Mouse (Mus musculus) frontal cortex, postnatal 10 days (tissue): ENCODE measurements around the gene Olfr1404.
"Not testable (repeated sequence)": the region's sequence is repeated elsewhere in the genome, so short reads cannot be mapped to it uniquely, and the experiment has no call there.

Experiments
- DNase-seq, 2 experiments: peaks; one replicate each; pipeline ENCODE4 v3.0.0; 2022; ENCODE audit warnings: low spot score in 2 of 2, mixed read lengths in 1 of 2

The Olfr1404 gene

DNA sequence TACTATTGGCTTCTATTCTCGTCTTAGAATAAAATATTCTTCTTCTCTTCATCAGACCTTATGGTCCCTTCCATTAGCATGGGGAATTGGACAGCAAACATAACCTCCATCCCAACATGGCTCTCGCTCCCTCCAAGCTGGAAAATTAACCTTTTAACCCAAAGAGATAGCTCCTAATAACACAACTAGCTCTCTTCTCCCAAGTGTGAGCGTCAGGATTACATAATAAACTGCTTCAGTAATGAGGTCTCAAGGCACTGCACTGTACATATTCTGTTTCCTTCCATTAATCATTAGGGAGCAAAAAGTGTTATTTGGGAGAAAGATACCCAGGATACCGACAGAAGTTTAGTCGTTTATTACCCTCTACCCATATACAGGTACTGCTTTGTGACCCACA lies at the start of gene Olfr1404:
Gene Olfr1404, plus strand, starts transcription at position 301 of the 400 bp plus-strand sequence.
- no peak for DNase-seq

DNA sequence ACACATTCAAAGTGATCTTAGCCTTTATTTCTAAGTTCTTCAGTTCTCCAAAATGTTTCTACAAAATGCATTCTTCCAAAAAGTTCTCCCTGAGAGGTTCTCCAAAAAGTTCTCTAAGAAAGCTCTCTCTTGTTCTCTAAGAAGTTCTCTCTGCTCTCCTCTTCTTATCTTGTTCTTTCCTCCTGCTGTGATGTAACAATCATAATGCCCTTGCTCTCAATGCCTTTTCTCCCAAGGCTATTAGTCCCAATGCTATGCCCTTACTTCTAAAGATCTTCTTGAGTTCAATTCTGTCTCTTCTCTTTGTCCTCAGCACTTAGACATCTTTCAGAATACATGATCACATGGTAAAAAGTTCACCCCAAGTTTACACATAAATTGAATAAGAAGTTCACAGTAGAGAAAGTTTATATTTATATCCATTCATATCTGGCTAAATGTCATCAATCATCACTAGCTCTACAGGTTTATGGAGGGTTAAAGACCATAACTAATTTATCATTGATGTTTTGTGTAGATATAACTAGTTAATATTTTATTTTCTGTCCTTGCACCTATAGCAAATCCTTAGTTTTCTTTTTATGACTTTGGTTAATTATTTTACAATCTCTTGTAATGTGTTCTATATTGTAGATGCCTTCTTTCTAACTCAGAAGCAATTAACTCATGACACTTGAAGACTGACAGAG lies 37.9 kb upstream of the Olfr1404 start:
- no peak for DNase-seq

DNA sequence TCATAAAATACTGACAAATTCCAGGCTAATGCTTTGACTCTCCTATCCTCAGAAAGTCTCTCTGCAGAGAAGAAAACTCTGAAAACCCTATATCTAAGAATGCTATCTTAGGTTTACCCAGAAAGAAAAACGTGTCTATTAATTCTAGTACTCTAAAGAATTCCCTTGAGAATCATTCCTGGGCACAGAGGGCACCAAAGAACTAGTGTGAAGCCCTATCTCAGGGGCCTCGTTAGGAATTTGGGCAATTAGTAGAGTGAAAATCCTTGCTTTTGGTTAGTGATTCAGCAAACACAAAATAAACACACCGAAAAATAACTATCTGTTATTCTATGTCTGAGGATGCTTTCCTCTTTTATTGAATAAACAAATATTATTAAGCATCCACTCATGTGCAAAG lies 21.7 kb upstream of the Olfr1404 start, which contains the start of gene Olfr1406:
Gene Olfr1406, minus strand, starts transcription at position 101 of the 400 bp plus-strand sequence.
- no peak for DNase-seq

DNA sequence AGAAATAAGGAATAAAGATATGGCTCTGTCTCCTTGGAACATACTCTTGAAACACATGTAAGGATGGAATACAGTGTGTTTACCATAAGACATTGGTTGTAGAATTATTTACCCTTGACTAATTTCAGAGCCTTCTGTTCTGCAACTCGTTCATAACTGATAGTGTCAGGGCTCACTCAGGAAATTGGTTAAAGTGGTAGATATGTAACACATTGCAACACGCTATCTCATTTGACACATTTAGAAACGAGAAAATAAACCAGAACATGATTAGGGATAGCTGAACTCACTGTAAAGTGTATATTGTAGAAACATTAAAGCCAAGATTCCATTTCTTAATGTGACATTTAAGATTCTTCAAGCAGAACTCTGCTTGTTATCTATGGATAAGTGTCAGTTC lies 20.1 kb upstream of the Olfr1404 start:
- no peak for DNase-seq

DNA sequence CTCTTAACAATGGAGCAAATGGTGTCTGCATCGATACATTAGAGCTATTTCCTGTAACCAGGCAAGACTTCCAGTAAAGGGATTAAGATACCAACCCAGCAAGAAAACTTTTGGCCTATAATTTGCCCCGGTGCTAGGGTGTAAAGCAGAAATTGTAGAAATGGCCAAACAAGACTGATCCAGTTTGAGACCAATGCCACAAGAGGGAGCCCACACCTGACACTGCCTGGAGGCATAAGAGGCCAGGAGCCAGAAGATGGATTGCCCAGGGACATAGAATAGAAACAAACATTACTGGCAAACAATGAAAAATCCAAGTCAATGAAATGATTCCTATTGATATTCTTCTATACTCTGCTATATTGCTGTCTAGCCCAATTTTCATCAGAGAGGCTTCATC lies 15.8 kb upstream of the Olfr1404 start:
- DNase-seq, result no peak

DNA sequence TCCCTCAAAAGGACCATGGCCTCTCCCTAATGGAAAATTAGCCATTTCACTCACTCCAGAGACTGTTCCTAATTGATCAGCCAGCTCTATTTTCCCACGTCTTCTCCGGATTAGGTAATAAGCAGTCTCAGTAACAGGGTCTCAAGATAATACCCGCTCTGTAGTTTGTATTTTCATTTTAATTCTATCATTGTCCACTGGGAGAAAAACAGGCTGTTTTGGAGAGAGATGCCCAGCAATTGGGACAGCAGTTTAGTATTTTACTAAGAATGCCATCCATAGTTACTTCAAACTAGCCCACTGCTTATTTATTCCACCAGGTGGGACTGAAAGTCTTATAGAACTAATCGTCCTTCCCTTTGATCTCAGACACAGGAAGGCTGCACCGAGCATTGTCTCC lies 14.7 kb upstream of the Olfr1404 start, which contains the start of gene Olfr218:
Gene Olfr218, plus strand, starts transcription at position 301 of the 400 bp plus-strand sequence.
- no peak for DNase-seq

DNA sequence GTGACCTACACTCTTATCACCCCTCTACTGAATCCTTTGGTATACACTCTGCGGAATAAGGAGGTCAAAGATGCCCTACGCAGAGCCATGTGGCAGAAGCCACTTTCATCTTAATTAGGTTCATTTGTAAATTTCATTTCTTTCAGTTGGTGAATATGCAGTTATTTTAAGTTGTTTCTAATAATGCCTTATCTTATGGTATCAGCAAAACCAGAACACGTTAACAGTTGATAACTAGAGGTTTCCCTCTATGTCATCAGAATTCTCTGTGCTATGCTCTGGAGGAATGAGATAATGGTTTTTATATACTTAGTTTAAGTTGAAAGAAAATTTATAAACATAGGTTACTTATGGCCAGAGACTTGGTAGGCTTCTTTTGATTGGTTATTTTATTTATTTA lies 4.3 kb downstream of the Olfr1404 start:
- DNase-seq, result no peak

DNA sequence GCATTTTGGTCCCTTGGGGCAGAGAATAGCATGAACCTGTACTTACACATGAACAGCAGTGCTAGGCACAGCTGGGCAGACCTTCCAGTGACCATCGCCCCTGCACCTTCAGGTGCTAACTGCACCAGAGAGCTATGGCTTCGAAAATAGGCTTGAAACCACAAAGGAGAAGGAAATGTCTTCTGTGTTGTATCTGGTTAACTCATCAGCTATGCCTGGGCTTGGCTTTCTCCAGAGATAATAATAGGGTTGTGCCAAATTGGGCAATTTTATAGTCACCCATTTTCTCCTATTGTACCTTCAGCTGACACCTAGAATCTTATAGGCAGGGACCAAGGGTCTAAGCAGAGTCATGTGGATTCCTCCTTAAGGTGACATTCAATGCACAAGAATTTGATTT lies 14.9 kb downstream of the Olfr1404 start, which contains the start of gene Fcer1a:
Gene Fcer1a, minus strand, starts transcription at position 134 of the 400 bp plus-strand sequence.
- DNase-seq, result no peak

DNA sequence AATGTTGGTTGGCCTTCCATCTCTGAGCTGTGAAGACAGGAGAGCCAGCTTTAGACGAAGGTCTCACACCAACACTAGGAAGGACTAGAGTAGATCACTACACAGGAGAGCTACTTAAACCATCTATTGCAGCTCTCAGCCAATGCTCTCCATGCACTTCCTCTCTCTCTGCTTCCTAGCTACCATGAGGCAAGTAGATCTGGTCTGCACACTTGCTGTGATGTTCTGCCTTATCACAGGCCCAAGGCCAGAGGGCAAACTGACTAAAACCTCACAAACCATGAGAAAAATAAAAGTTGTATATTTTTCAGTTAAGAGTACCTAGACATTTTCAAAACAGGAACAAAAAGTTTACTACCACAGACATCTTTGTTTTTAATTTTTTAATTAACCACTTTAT lies 24.8 kb downstream of the Olfr1404 start:
- not testable (repeated sequence) for DNase-seq

DNA sequence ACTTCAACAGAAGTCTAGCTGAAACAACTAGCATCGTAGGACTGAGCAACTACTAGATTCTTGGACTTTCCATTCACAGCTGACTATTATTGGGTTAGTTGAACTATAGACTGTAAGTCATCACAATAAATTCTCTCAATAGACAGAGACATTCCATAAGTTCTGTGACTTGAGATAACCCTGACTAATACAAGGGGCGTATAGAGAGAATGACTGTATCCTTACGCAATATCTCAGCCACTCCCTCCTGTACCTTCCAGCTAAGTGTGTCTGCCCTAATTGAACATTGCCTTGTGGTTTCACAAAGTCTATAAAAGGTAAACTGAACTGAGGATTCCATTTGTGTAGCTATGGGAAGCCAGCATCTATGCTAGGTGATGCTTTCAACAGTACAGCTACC lies 37.7 kb downstream of the Olfr1404 start:
- DNase-seq, result no peak

DNA sequence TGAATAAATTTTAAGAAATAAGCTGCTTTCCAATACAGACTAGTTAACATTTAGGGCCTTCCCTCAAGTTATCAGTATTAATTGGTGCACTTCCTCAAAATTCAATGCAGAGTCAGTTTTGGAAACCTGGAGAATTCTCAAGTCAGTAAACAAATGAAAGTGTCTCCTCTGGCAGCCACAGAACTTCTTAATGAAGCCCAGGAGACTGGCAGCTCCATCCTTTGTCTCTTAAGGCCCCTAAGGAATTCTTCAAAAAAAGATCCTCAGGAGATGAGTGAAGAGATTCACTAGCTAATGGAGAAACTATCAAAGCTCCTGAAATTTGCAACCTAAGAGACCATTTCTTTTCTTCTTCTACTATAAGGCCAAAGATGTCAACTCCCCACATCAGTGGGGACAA lies 53.5 kb downstream of the Olfr1404 start, which contains the start of gene Olfr418:
Gene Olfr418, plus strand, starts transcription at position 301 of the 400 bp plus-strand sequence.
- no peak for DNase-seq
